9 mouse cellular contexts compared by ENCODE assay signal in the genomic region with DNA sequence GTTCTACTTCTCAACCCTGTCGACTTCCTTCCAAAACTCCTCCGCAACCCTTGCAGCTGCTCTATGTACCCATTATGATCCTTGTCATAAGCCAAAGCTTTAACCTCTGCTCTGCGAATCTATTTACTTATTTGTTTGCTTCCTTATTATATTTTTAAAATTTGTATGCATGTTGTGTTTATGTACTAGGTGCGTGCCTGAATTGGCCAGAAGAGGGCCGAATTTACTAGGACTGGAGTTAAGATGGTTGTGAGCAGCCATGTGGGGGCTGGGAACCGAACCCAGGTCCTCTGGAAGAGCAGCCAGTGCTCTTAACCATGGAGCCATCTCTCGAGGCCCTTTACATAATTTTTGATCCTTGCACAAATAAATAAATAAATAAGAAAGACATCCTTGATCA. TPM values are rescaled to one million over a fixed set of nuclear protein-coding genes. Genes with fewer than 3 reads are reported as not detected.
A peak's percentile ranks its signal among the peaks of the same experiment; 100 is the strongest.
DNase-seq lines count a peak whose midpoint lies in the region; ATAC-seq and TF ChIP-seq lines count a peak whose summit lies in the region.
"Had no signal": no experiment of that assay in that cellular context is flagged by ENCODE, and none has a peak within 500 bp of the region (broad histone marks: within the 10 kb centered on the region; RNA-seq: fewer than 3 reads in every experiment).

No protein-coding gene starts in this region.

- no peak for TF ChIP-seq CTCF in gastrocnemius, adult 2 months (IDR thresholded peaks at IDR 0.05)
- TF ChIP-seq CTCF in E14TG2a.4 (conservative IDR thresholded peaks at IDR 0.05; ENCODE audit: low read length): no peak
- TF ChIP-seq CTCF in liver, postnatal 0 days (IDR thresholded peaks at IDR 0.05; ENCODE audit: low read depth): no peak

- H3K27me3 ChIP-seq in E14TG2a.4 (ENCODE audit: insufficient read depth, low read length): no peaks in the 10 kb centered on the region
- no peaks in the 10 kb centered on the region for H3K27me3 ChIP-seq in forebrain, embryonic 15.5 days
- H3K27me3 ChIP-seq in liver, postnatal 0 days (ENCODE audit: insufficient read depth, low read length): no peaks in the 10 kb centered on the region
- H3K27me3 ChIP-seq: Patski had no signal

- no peaks in the 10 kb centered on the region for H3K9me3 ChIP-seq in E14TG2a.4 (ENCODE audit: low read length)
- H3K9me3 ChIP-seq in forebrain, embryonic 15.5 days: no peaks in the 10 kb centered on the region
- no peaks in the 10 kb centered on the region for H3K9me3 ChIP-seq in liver, postnatal 0 days (ENCODE audit: low read length)

- TF ChIP-seq EP300 in liver, postnatal 0 days (IDR thresholded peaks at IDR 0.05; ENCODE audit: low read depth): no peak

- intact Hi-C loops in gastrocnemius, adult 2 months (cut with DNase I): loop anchor here (5.0 kb wide), 1 partner anchor 39 kb away; the partner anchor contains the start of gene Timeless
- intact Hi-C loops in gastrocnemius, postnatal 36 days (cut with DNase I): no loop called here

- H3K9ac ChIP-seq in forebrain, embryonic 15.5 days (replicated peaks): peak overlapping the region; percentile 83
- peak overlapping the region; percentile 82 for H3K9ac ChIP-seq in liver, postnatal 0 days (replicated peaks)

- H3K27ac ChIP-seq in gastrocnemius, adult 2 months: peak overlapping the region; percentile 92
- peak overlapping the region; percentile 82 for H3K27ac ChIP-seq in forebrain, embryonic 15.5 days (replicated peaks)
- H3K27ac ChIP-seq in liver, postnatal 0 days (ENCODE audit: low read depth): peak overlapping the region; percentile 88

- peak overlapping the region; percentile 52 for H3K4me2 ChIP-seq in forebrain, embryonic 15.5 days (replicated peaks)
- peak overlapping the region; percentile 68 for H3K4me2 ChIP-seq in liver, postnatal 0 days (ENCODE audit: low read depth, low read length)

- ATAC-seq in forebrain, embryonic 15.5 days (replicated peaks): no peak
- ATAC-seq in liver, postnatal 0 days: no peak

- peaks cover 13% of the 10 kb centered on the region for H3K36me3 ChIP-seq in E14TG2a.4 (ENCODE audit: insufficient read depth, low read length)
- no peaks in the 10 kb centered on the region for H3K36me3 ChIP-seq in forebrain, embryonic 15.5 days
- H3K36me3 ChIP-seq in liver, postnatal 0 days (replicated peaks; ENCODE audit: insufficient read depth, low read length): no peaks in the 10 kb centered on the region

- peaks cover 50% of the 10 kb centered on the region for H3K4me1 ChIP-seq in E14TG2a.4 (replicated peaks; ENCODE audit: low read depth, low read length)
- peaks cover 11% of the 10 kb centered on the region for H3K4me1 ChIP-seq in forebrain, embryonic 15.5 days
- peaks cover 16% of the 10 kb centered on the region for H3K4me1 ChIP-seq in liver, postnatal 0 days (ENCODE audit: insufficient read depth)

- peak overlapping the region; percentile 74 for H3K4me3 ChIP-seq in gastrocnemius, adult 2 months
- peak overlapping the region; percentile 95 for H3K4me3 ChIP-seq in E14TG2a.4 (replicated peaks; ENCODE audit: low read length)
- H3K4me3 ChIP-seq in forebrain, embryonic 15.5 days: peak overlapping the region; percentile 87
- peak overlapping the region; percentile 83 for H3K4me3 ChIP-seq in liver, postnatal 0 days (ENCODE audit: low read depth, low read length)

- no peak for DNase-seq in gastrocnemius, adult 2 months
- no peak for DNase-seq in gastrocnemius, postnatal 36 days
- DNase-seq in liver, postnatal 0 days: no peak
- DNase-seq in frontal cortex, postnatal 14 days (ENCODE audit: low spot score in 2 of 2): no peak
- no peak for DNase-seq in retina, postnatal 1 day
- no peak for DNase-seq in layer of hippocampus, postnatal 10 days (ENCODE audit: low spot score in 2 of 2)

- 44% methylated on average over 7 of the region's 7 CpGs for WGBS in forebrain, embryonic 15.5 days
- WGBS in liver, postnatal 0 days (ENCODE audit: insufficient replicate concordance): 35% methylated on average over 7 of the region's 7 CpGs

RNA-seq across cellular contexts. Expression of gene Stat2, which starts 0.5 kb away (rescaled TPM):
- 1 to 10 TPM; 3.2 to 4.5 TPM for total RNA-seq in gastrocnemius, adult 2 months (2021)
- total RNA-seq in gastrocnemius, postnatal 36 days (2021): 1 to 10 TPM; 3.2 to 3.9 TPM
- 17.1 and 21.0 TPM in 2 replicates for polyA plus RNA-seq in forebrain, embryonic 15.5 days (2015; fragmentation: Nextera tagmentation; extraction: Ambion mirVana)
- polyA plus RNA-seq in liver, postnatal 0 days (2015; fragmentation: Nextera tagmentation; extraction: Ambion mirVana): 11.3 and 12.1 TPM in 2 replicates
- 10 to 100 TPM; 25.6 to 29.3 TPM for total RNA-seq in layer of hippocampus, postnatal 10 days (2021)

RNA-seq across cellular contexts. Expression of gene Apof, which starts 2.4 kb away (rescaled TPM):
- not detected for total RNA-seq in gastrocnemius, adult 2 months (2021)
- not detected for total RNA-seq in gastrocnemius, postnatal 36 days (2021)
- not detected in 2 replicates for polyA plus RNA-seq in forebrain, embryonic 15.5 days (2015; fragmentation: Nextera tagmentation; extraction: Ambion mirVana)
- 1,289 and 1,338 TPM in 2 replicates for polyA plus RNA-seq in liver, postnatal 0 days (2015; fragmentation: Nextera tagmentation; extraction: Ambion mirVana)
- not detected for total RNA-seq in layer of hippocampus, postnatal 10 days (2021)

RNA-seq across cellular contexts. Expression of gene Apon, which starts 17.0 kb away (rescaled TPM):
- total RNA-seq in gastrocnemius, adult 2 months (2021): not detected
- not detected for total RNA-seq in gastrocnemius, postnatal 36 days (2021)
- polyA plus RNA-seq in forebrain, embryonic 15.5 days (2015; fragmentation: Nextera tagmentation; extraction: Ambion mirVana): 0.19 TPM in 1 of 2 replicates, not detected in the other
- 41.8 and 42.4 TPM in 2 replicates for polyA plus RNA-seq in liver, postnatal 0 days (2015; fragmentation: Nextera tagmentation; extraction: Ambion mirVana)
- not detected for total RNA-seq in layer of hippocampus, postnatal 10 days (2021)

RNA-seq across cellular contexts. Expression of gene Il23a, which starts 27.7 kb away (rescaled TPM):
- total RNA-seq in gastrocnemius, adult 2 months (2021): not detected
- not detected for total RNA-seq in gastrocnemius, postnatal 36 days (2021)
- polyA plus RNA-seq in forebrain, embryonic 15.5 days (2015; fragmentation: Nextera tagmentation; extraction: Ambion mirVana): 0.11 TPM in 1 of 2 replicates, not detected in the other
- polyA plus RNA-seq in liver, postnatal 0 days (2015; fragmentation: Nextera tagmentation; extraction: Ambion mirVana): not detected in 2 replicates
- under 1 TPM in 1 of 2 experiments, not detected in 1; 0.85 TPM for total RNA-seq in layer of hippocampus, postnatal 10 days (2021)

RNA-seq across cellular contexts. Expression of gene Pan2, which starts 32.3 kb away (rescaled TPM):
- total RNA-seq in gastrocnemius, adult 2 months (2021): 1 to 10 TPM; 5.1 to 5.3 TPM
- 1 to 10 TPM; 4.4 to 5.6 TPM for total RNA-seq in gastrocnemius, postnatal 36 days (2021)
- 27.6 and 30.9 TPM in 2 replicates for polyA plus RNA-seq in forebrain, embryonic 15.5 days (2015; fragmentation: Nextera tagmentation; extraction: Ambion mirVana)
- 9.2 and 10.2 TPM in 2 replicates for polyA plus RNA-seq in liver, postnatal 0 days (2015; fragmentation: Nextera tagmentation; extraction: Ambion mirVana)
- total RNA-seq in layer of hippocampus, postnatal 10 days (2021): 10 to 100 TPM; 15.5 to 15.8 TPM

Comparison
In these comparisons a context has a peak if more than half of its experiments do, and no peak if none do; other contexts are left out.
1. RNA of gene Stat2, which starts 0.5 kb away (total RNA-seq): 25.6 to 29.3 TPM in layer of hippocampus, postnatal 10 days; 3.2 to 4.5 TPM in gastrocnemius, adult 2 months and 3.2 to 3.9 TPM in gastrocnemius, postnatal 36 days; every median in the first group is over 4 times any median in the second.
2. Peak in every context shown above with its lines, with median percentiles within 50 percentile points of each other: H3K27ac ChIP-seq and H3K4me3 ChIP-seq.